Mouse (Mus musculus) NIH3T3 (cell line): ENCODE data around the gene Senp3.
A peak's percentile ranks its signal among the peaks of the same experiment; 100 is the strongest.

Experiments used
- DNase-seq: peaks from one replicate; pipeline ENCODE4 v3.0.0-alpha.2; 2012; ENCODE audit warnings: low read depth

Gene Senp3

GRCm38 (mm10) chr11:69682209-69682839, 440 bp upstream of the Senp3 start:
- no peak for DNase-seq

GRCm38 (mm10) chr11:69680136-69680855, 1.6 kb downstream of the Senp3 start:
- DNase-seq, result no peak

DNA sequence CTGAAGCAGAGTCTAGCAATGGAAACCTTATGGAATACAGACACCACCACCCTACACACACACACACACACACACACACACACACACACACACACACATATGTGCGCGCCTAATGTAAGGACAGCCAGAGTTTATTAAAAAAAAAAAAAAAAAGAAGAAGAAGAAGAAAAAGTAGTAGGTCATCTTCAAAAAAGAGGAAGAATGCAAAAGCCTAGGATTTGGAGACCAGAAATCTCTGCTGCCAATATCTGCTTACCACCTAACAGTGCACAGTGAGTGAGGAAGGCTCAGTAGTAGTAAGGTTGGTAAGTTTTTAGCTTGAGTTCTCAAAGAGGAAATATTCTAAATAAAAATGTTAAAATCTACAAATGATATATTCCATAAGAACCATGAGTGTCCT, 2.7 kb downstream of the Senp3 start:
- no peak for DNase-seq

GRCm38 (mm10) chr11:69672211-69672706, 9.6 kb downstream of the Senp3 start, which contains the start of gene Eif4a1:
Gene Eif4a1, minus strand, starts transcription at chr11:69672423.
- peak; percentile 100 for DNase-seq

- DNase-seq, result no peak
These were observed 10.2 kb downstream of the Senp3 start for GRCm38 (mm10) chr11:69671726-69672124.

- peak; percentile 99 for DNase-seq
These were observed 10.8 kb downstream of the Senp3 start for GRCm38 (mm10) chr11:69670786-69671725.

DNA sequence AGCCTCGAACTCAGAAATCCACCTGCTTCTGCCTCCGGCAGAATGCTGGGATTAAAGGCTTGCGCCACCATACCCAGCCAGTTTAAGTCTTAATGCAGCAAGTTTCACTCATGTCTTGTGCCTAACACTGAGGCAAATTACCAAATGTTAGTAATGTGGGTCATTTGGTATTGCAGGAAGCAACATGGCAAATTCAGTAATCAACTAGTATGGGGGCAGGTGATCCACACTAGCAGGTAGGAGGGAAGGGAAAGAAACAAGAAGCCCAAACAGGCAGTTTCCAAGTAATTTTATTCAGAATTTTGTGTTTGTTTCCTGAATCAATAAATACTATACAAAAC, 15.2 kb downstream of the Senp3 start:
- DNase-seq, result no peak

- DNase-seq, result peak; percentile 85
These were observed 15.8 kb downstream of the Senp3 start, which contains the start of gene Cd68 for GRCm38 (mm10) chr11:69665961-69666664. Gene Cd68, minus strand, starts transcription at chr11:69666153.

DNA sequence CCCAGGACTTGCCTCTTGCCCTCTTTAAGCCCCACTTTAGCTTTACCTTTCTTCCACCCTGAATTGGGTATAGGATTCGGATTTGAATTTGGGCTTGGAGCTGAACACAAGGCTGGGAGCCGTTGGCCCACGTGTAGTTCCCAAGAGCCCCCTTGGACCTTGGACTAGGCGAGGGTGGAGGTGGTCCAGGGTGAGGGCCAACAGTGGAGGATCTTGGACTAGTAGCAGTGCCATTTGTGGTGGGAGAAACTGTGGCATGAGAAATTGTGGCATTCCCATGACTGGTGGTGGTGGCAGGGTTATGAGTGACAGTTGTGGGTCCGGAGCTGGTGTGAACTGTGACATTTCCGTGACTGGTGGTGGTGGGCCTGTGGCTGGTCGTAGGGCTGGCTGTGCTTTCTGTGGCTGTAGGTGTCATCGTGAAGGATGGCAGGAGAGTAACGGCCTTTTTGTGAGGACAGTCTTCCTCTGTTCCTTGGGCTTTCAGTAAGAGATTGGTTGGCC, 16.4 kb downstream of the Senp3 start:
- DNase-seq, result no peak

DNA sequence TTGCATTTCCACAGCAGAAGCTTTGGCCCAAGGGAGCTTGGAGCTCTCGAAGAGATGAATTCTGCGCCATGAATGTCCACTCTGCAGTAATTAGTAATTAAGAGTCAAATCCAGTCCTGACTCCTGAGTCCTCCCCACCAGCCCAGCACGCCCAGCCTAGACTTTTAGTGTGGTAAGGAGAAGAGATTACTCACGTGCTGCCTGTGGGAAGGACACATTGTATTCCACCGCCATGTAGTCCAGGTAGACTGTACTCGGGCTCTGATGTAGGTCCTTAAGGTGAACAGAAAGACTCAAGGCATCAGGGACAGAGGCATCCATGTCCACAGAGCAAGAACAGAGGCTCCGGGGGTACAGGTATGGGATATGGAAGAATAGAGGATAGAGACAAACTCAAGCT, 17.0 kb downstream of the Senp3 start:
- no peak for DNase-seq

DNA sequence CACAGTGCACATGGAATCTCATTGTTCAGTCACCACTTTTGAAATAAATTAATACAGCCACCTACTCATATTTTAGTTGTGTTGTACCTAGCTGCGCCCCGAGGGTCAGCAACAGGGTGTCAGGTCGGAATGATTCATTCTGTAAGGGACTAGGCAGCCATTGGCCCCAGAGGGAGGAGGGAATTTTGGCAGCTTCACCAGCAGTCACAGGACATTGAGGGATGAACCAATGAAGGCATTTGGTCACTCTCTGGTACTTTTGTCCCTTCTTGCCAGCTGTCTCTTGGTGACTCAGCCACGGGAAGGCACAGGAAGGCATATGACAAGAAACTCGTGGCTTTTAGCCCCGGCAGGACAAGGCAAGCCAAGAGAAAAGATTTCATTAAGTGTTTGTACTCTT, 18.1 kb downstream of the Senp3 start:
- no peak for DNase-seq

GRCm38 (mm10) chr11:69662967-69663671, 18.8 kb downstream of the Senp3 start:
- no peak for DNase-seq

DNA sequence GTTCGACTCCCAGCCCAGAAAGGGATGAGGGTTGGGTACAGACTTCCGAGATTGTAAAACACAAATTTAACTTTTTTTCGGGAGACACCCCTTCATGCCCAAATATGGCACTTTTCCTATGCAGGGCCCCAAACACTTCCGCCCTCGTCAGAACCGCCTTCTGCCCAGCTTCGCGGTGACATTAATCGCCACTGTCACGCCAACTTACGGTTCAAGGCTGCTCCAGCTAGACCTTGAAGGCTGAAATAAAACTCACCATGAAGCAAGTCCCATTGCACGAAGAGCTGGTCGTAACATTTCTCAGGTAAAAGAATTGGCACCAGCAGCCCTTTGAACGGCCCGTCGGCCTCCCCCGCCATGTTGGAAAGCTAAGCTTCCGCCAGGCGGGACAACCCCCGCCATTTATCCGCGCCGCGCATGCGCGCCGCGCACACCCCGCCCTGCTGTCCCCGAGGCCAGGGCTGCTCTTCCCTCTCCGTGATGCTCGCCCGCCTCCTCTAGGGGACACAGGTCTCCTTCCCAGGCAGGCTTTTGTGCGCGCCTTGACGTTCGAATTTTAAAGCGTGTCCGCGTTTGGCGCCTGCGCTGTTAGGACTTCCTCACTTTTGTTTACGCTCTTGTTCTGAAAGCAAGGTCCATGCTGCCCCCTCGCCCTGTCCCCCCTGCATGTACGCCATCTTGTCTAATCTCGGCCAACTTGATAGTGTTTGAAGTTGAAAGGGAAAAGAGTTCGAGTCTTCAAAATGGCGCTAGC, 19.5 kb downstream of the Senp3 start, which contains the start of gene Mpdu1:
Mpdu1 (minus strand) TSS at position 430 of the 754 bp plus-strand sequence.
- peak; percentile 98 for DNase-seq

DNA sequence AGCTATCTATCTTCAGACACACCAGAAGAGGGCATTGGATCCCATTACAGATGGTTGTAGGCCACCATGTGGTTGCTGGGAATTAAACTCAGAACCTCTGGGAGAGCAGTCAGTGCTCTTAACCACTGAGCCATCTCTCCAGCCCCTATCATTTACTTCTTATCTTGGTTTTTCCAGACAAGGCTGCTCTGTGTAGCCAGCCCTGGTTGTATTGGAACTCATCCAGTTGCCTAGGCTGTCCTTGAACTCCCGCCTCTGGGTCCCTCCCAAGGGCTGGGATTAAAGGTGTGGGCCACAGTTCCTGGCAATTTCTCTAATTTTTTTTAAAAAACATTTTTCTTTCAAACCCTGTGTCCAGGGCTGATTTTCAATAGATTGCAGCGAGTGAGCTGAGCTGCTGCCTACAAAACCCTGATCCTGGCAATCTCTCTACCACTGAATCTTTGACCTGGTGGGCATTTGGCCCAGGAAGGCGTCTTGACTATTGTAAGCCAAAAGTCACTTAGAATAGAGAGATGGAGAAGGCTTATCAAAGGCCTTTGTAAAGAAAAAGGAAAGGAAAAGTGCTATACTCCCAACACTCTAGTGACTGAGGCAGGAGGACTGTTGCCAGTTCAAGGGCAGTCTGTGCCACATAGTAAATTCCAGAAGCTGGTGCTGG, 20.5 kb downstream of the Senp3 start:
- peak; percentile 58 for DNase-seq

- no peak for DNase-seq
These were observed 24.4 kb downstream of the Senp3 start for GRCm38 (mm10) chr11:69657462-69657881.

DNA sequence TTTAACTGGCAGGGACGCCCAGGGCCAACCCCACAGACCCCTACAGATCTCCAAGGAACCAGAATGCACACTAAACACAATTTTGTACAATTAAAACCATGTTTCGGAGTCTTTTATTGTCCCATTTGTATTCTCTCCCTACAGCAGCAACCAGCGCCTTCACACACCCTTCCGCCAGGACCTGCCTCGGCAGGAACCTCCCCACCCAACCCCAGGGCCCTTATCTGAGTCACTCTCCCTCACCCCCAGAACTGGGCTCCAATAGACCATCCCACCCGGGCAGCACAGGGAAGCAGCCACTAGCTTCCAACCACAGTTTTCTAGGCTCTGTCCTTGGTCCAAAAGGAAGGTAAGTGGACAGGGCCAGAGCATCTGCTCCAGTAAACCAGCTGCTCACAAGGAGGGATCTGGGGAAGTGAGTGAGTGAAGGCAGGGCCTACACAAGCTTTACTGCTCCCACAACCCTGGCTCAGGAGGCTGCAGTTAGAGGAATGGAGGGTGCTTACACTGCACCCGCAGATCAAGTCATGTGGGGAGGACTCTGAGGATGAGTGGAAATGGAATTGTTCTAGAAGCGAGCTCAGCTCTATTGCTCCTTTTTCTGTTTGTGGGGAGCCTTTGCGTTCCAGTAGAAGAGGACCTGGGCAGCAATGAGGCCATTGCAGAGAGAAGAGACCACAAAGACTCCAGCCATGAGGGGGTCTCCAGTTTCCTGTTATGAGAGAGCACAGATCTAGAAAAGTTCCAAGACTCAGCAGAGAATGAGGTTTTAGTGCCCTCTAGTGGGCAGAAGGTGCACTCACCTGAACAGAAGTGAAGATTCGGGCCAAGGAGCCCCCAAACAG, 25.0 kb downstream of the Senp3 start:
- peak; percentile 80 for DNase-seq

- DNase-seq, result no peak
These were observed 25.8 kb downstream of the Senp3 start for GRCm38 (mm10) chr11:69656065-69656455.

GRCm38 (mm10) chr11:69655264-69656064, 26.4 kb downstream of the Senp3 start, which contains the start of gene Sox15:
Gene Sox15, plus strand, starts transcription at chr11:69655314.
- peak; percentile 46 for DNase-seq
